ENCODE assay signal across 17 mouse cellular contexts in genomic region chr8:108125053-108125452, GRCm38 (mm10).
DNase-seq lines count a peak whose midpoint lies in the region; ATAC-seq lines count a peak whose summit lies in the region.
"Had no signal": no experiment of that assay in that cellular context is flagged by ENCODE, and none has a peak within 500 bp of the region (broad histone marks: within the 10 kb centered on the region; RNA-seq: fewer than 3 reads in every experiment).

No protein-coding gene starts in this region.

- peaks cover 5% of the 10 kb centered on the region; the same call in 1 of the 2 replicates for H3K4me1 ChIP-seq in forebrain, embryonic 14.5 days (ENCODE audit: control insufficient read depth, insufficient read depth, low read length)
- no peaks in the 10 kb centered on the region for H3K4me1 ChIP-seq in forebrain, embryonic 12.5 days
- H3K4me1 ChIP-seq in midbrain, embryonic 14.5 days (ENCODE audit: control insufficient read depth, insufficient read depth, low read length) = no peaks in the 10 kb centered on the region
- peaks cover 3% of the 10 kb centered on the region; the same call in 1 of the 2 replicates for H3K4me1 ChIP-seq in midbrain, embryonic 10.5 days
- H3K4me1 ChIP-seq: limb, embryonic 12.5 days; lung, embryonic 15.5 days; midbrain, embryonic 12.5 days; neural tube, embryonic 13.5 days had no signal

- peak; percentile 48 for DNase-seq in forebrain, embryonic 14.5 days (ENCODE audit: low spot score)
- DNase-seq in midbrain, embryonic 14.5 days = peak; percentile 39
- DNase-seq in midbrain, embryonic 10.5 days (ENCODE audit: low spot score) = no peak
- DNase-seq in cerebellum, adult 9-10 months = peak; percentile 33
- DNase-seq in layer of hippocampus, adult 9-11 months = peak; percentile 55
- no peak for DNase-seq in embryo, embryonic 11 days
- no peak for DNase-seq in thymus, postnatal 14 days
- DNase-seq: gastrocnemius, postnatal 14 days; kidney, postnatal 4 days had no signal

- H3K9ac ChIP-seq in forebrain, embryonic 14.5 days (ENCODE audit: low read length) = no peak overlapping the region
- H3K9ac ChIP-seq in forebrain, embryonic 12.5 days = no peak overlapping the region
- no peak overlapping the region for H3K9ac ChIP-seq in midbrain, embryonic 14.5 days (replicated peaks; ENCODE audit: low read length)
- H3K9ac ChIP-seq: limb, embryonic 12.5 days; lung, embryonic 15.5 days; midbrain, embryonic 12.5 days; neural tube, embryonic 13.5 days had no signal

- no peak overlapping the region for H3K4me2 ChIP-seq in forebrain, embryonic 14.5 days (ENCODE audit: low read length)
- H3K4me2 ChIP-seq in forebrain, embryonic 12.5 days = no peak overlapping the region
- H3K4me2 ChIP-seq in midbrain, embryonic 14.5 days (ENCODE audit: low read length) = no peak overlapping the region
- H3K4me2 ChIP-seq: limb, embryonic 12.5 days; lung, embryonic 15.5 days; midbrain, embryonic 12.5 days; neural tube, embryonic 13.5 days had no signal

- no peak overlapping the region for H3K4me3 ChIP-seq in forebrain, embryonic 14.5 days (ENCODE audit: low read depth, low read length)
- H3K4me3 ChIP-seq in forebrain, embryonic 12.5 days (replicated peaks) = no peak overlapping the region
- no peak overlapping the region for H3K4me3 ChIP-seq in midbrain, embryonic 14.5 days (replicated peaks; ENCODE audit: low read depth, low read length)
- H3K4me3 ChIP-seq in midbrain, embryonic 10.5 days = no peak overlapping the region
- H3K4me3 ChIP-seq: limb, embryonic 12.5 days; lung, embryonic 15.5 days; midbrain, embryonic 12.5 days; neural tube, embryonic 13.5 days had no signal

- no peaks in the 10 kb centered on the region for H3K36me3 ChIP-seq in forebrain, embryonic 14.5 days (ENCODE audit: control insufficient read depth, insufficient read depth, low read length)
- H3K36me3 ChIP-seq in forebrain, embryonic 12.5 days (replicated peaks) = no peaks in the 10 kb centered on the region
- no peaks in the 10 kb centered on the region for H3K36me3 ChIP-seq in midbrain, embryonic 14.5 days (ENCODE audit: control insufficient read depth, insufficient read depth, low read length)
- no peaks in the 10 kb centered on the region for H3K36me3 ChIP-seq in midbrain, embryonic 10.5 days
- H3K36me3 ChIP-seq: limb, embryonic 12.5 days; lung, embryonic 15.5 days; midbrain, embryonic 12.5 days; neural tube, embryonic 13.5 days had no signal

- ATAC-seq in forebrain, embryonic 14.5 days = no peak
- ATAC-seq in forebrain, embryonic 12.5 days (ENCODE audit: low FRiP score) = no peak
- no peak for ATAC-seq in midbrain, embryonic 14.5 days (ENCODE audit: low FRiP score, low TSS enrichment)
- ATAC-seq: CD4-positive, CD25-positive, alpha-beta regulatory T cell, adult 4 months; Patski had no signal

- WGBS in forebrain, embryonic 14.5 days = 43% methylated on average over 2 of the region's 2 CpGs
- WGBS in forebrain, embryonic 12.5 days = 87% methylated on average over 2 of the region's 2 CpGs
- WGBS in midbrain, embryonic 14.5 days = 82% methylated on average over 2 of the region's 2 CpGs
- 93% methylated on average over 2 of the region's 2 CpGs for WGBS in midbrain, embryonic 10.5 days

- H3K27ac ChIP-seq in forebrain, embryonic 14.5 days (ENCODE audit: low read depth, low read length) = no peak overlapping the region
- no peak overlapping the region for H3K27ac ChIP-seq in forebrain, embryonic 12.5 days
- H3K27ac ChIP-seq in midbrain, embryonic 14.5 days (replicated peaks; ENCODE audit: low read depth, low read length) = no peak overlapping the region
- H3K27ac ChIP-seq in midbrain, embryonic 10.5 days (replicated peaks) = no peak overlapping the region
- H3K27ac ChIP-seq: limb, embryonic 12.5 days; lung, embryonic 15.5 days; midbrain, embryonic 12.5 days; neural tube, embryonic 13.5 days; stomach, postnatal 0 days had no signal

- no peaks in the 10 kb centered on the region for H3K9me3 ChIP-seq in forebrain, embryonic 14.5 days (replicated peaks; ENCODE audit: control insufficient read depth, low read length)
- H3K9me3 ChIP-seq in forebrain, embryonic 12.5 days = no peaks in the 10 kb centered on the region
- H3K9me3 ChIP-seq in midbrain, embryonic 14.5 days (ENCODE audit: control insufficient read depth, low read length) = no peaks in the 10 kb centered on the region
- no peaks in the 10 kb centered on the region for H3K9me3 ChIP-seq in midbrain, embryonic 10.5 days (replicated peaks)
- H3K9me3 ChIP-seq: limb, embryonic 12.5 days; lung, embryonic 15.5 days; midbrain, embryonic 12.5 days; neural tube, embryonic 13.5 days had no signal

- no peaks in the 10 kb centered on the region for H3K27me3 ChIP-seq in forebrain, embryonic 14.5 days (replicated peaks; ENCODE audit: control insufficient read depth, insufficient read depth, low read length)
- H3K27me3 ChIP-seq in forebrain, embryonic 12.5 days = no peaks in the 10 kb centered on the region
- H3K27me3 ChIP-seq in midbrain, embryonic 14.5 days (ENCODE audit: control insufficient read depth, insufficient read depth, low read length) = no peaks in the 10 kb centered on the region
- H3K27me3 ChIP-seq in midbrain, embryonic 10.5 days (ENCODE audit: low read depth, poor library complexity, severe bottlenecking) = no peaks in the 10 kb centered on the region
- H3K27me3 ChIP-seq: limb, embryonic 12.5 days; lung, embryonic 15.5 days; midbrain, embryonic 12.5 days; neural tube, embryonic 13.5 days had no signal

Comparison
In these comparisons a context has a peak if more than half of its experiments do, and no peak if none do; other contexts are left out.
1. DNase-seq: peak in forebrain, embryonic 14.5 days (single experiment), midbrain, embryonic 14.5 days (single experiment), cerebellum, adult 9-10 months (single experiment) and layer of hippocampus, adult 9-11 months (single experiment); none in midbrain, embryonic 10.5 days (single experiment), embryo, embryonic 11 days (single experiment) and thymus, postnatal 14 days (single experiment).